Mouse (Mus musculus): ENCODE measurements around the gene Tmem127.

Gene Tmem127

DNA sequence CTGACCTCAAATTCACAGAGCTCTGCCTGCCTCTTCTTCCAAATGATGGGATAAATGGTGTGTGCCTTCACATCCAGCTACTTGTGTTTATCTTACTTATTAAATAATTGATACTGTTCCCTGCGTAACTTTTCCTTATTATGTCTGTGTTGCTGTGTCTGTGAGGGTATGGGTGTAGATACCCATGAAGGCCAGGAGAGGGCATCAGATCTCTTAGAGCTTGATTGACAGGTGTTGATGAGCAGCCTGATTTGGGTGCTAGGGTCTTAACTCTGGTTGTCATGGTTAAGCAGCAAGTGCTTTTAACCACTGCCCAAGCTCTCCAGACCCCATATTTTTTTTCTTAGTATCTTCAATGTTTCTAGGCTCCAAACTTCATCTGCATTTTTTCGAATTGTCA is 61.0 kb downstream of the Tmem127 start:
- intact Hi-C loops (cut with DNase I), result no loop called here

GRCm38 (mm10) chr2:127310246-127310645 is 62.5 kb downstream of the Tmem127 start:
- intact Hi-C loops (cut with DNase I), result no loop called here

DNA sequence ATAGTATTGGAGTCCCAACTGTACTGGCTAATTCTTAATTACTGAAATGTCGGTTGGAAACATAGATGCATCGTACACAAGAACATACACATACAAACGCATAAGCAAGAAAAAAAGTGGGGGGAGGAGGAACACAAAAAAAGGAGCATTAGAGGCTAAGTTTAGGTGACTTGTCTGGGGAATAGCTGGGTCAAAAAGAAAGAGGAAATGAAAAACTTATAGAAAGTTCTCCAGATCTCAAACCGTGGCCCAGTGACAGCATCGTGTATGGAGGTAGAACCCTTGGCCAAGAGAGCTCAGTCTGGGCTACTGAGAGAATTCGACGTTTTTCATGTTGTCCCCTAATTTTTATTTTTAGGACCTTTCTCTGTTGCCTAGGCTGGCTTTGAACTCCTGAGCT is 63.0 kb downstream of the Tmem127 start:
- intact Hi-C loops (cut with DNase I), result no loop called here
